Mouse (Mus musculus) embryo, embryonic 11.5 days (tissue): ENCODE results near the gene Ccdc12.
A peak's percentile ranks its signal among the peaks of the same experiment; 100 is the strongest.

Experiments used
- DNase-seq: peaks from one replicate; pipeline ENCODE4 v3.0.0-alpha.2; 2012; ENCODE audit warnings: low read depth, low spot score

The Ccdc12 gene

GRCm38 (mm10) chr9:110703951-110704350 lies 47.6 kb downstream of the Ccdc12 start:
- no peak for DNase-seq

GRCm38 (mm10) chr9:110706784-110707183 lies 50.5 kb downstream of the Ccdc12 start:
- DNase-seq: no peak

- DNase-seq: peak; percentile 54
Measured at GRCm38 (mm10) chr9:110709640-110710258, 53.4 kb downstream of the Ccdc12 start.

GRCm38 (mm10) chr9:110711532-110711931 lies 55.2 kb downstream of the Ccdc12 start:
- no peak for DNase-seq

- no peak for DNase-seq
Measured at GRCm38 (mm10) chr9:110711996-110712395, 55.7 kb downstream of the Ccdc12 start.

- DNase-seq: no peak
Measured at GRCm38 (mm10) chr9:110712545-110712944, 56.2 kb downstream of the Ccdc12 start.

GRCm38 (mm10) chr9:110713389-110713788 lies 57.1 kb downstream of the Ccdc12 start:
- no peak for DNase-seq

GRCm38 (mm10) chr9:110715426-110715825 lies 59.1 kb downstream of the Ccdc12 start:
- no peak for DNase-seq

GRCm38 (mm10) chr9:110716775-110717174 lies 60.5 kb downstream of the Ccdc12 start:
- DNase-seq: peak; percentile 65

- no peak for DNase-seq
Measured at GRCm38 (mm10) chr9:110718071-110718470, 61.8 kb downstream of the Ccdc12 start.

GRCm38 (mm10) chr9:110718810-110719209 lies 62.5 kb downstream of the Ccdc12 start:
- no peak for DNase-seq

GRCm38 (mm10) chr9:110719977-110720376 lies 63.7 kb downstream of the Ccdc12 start:
- DNase-seq: no peak

- DNase-seq: no peak
Measured at GRCm38 (mm10) chr9:110722060-110722459, 65.8 kb downstream of the Ccdc12 start.

- no peak for DNase-seq
Measured at GRCm38 (mm10) chr9:110725721-110726135, 69.4 kb downstream of the Ccdc12 start.

- no peak for DNase-seq
Measured at GRCm38 (mm10) chr9:110726867-110727266, 70.6 kb downstream of the Ccdc12 start.

GRCm38 (mm10) chr9:110729841-110730240 lies 73.5 kb downstream of the Ccdc12 start:
- DNase-seq: no peak

GRCm38 (mm10) chr9:110731859-110732258 lies 75.6 kb downstream of the Ccdc12 start:
- DNase-seq: no peak

- DNase-seq: peak; percentile 78
Measured at GRCm38 (mm10) chr9:110732623-110733022, 76.3 kb downstream of the Ccdc12 start.

GRCm38 (mm10) chr9:110733102-110733501 lies 76.8 kb downstream of the Ccdc12 start:
- DNase-seq: no peak

- DNase-seq: no peak
Measured at GRCm38 (mm10) chr9:110734154-110734553, 77.9 kb downstream of the Ccdc12 start.

GRCm38 (mm10) chr9:110736362-110736761 lies 80.1 kb downstream of the Ccdc12 start:
- DNase-seq: no peak

- DNase-seq: no peak
Measured at GRCm38 (mm10) chr9:110738054-110738453, 81.8 kb downstream of the Ccdc12 start.

GRCm38 (mm10) chr9:110739961-110740360 lies 83.7 kb downstream of the Ccdc12 start:
- DNase-seq: no peak
